Mouse (Mus musculus) cerebellum, adult 11 months (tissue): ENCODE measurements around the gene Zbtb20.

Experiments used
- DNase-seq: peaks from one replicate; pipeline ENCODE4 v3.0.0; 2022

Gene Zbtb20

GRCm38 (mm10) chr16:43497093-43497492 lies 621.4 kb downstream of the Zbtb20 start:
- no peak for DNase-seq

- DNase-seq: peak; percentile 38
Measured at GRCm38 (mm10) chr16:43500132-43500853, 624.6 kb downstream of the Zbtb20 start.

DNA sequence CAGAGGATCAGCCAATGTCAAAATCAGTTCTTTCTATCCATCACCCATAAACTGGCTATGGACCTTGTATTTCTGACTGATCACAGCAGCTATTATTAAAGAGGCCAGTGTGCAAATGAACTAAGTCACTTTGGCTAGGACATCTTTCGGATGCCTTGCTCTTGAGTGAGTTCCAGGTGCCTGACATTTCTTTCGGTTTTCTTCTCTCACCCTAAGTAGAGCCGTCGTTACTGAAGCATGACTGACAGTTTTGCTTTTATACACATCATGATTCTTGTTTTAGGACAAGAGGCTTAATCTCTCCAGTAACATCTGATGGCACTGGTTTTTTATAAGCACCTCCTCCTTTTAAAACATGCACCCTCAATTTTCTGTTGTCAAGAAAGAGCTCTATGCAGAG lies 625.6 kb downstream of the Zbtb20 start:
- DNase-seq: no peak

- DNase-seq: peak; percentile 32
Measured at GRCm38 (mm10) chr16:43502339-43503009, 626.8 kb downstream of the Zbtb20 start.

DNA sequence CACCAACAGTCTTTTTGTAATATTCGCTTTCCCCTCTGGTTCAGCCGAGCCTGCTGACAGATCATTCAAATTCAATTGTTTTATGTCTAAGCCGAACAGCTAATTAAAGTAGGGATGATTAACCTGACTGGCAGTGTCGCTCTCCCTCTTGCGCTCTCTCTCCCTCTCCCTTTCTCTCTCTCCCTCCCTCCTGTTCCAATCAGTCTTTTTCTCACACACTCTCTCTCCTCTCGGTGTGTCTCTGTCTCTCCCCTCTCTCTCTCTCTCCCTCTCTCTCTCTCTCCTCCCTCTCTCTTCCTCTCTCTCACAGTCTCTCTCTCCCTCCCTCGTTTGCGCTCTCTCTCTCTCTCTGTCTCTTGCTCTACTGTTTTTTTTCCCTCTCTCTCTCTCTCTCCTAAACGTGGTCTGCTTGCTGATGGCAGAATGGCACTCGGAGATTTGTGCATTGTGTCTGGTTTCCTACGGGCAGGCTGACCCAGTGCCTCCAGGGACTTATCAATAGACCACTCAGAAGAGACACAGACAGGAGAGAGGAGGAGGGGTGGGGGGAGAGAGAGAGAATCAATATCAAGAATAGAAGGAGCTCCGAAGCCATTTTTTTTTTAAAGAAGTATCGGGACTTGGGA lies 627.4 kb downstream of the Zbtb20 start:
- DNase-seq: peak; percentile 35

GRCm38 (mm10) chr16:43503636-43504010 lies 627.9 kb downstream of the Zbtb20 start:
- DNase-seq: peak; percentile 36

DNA sequence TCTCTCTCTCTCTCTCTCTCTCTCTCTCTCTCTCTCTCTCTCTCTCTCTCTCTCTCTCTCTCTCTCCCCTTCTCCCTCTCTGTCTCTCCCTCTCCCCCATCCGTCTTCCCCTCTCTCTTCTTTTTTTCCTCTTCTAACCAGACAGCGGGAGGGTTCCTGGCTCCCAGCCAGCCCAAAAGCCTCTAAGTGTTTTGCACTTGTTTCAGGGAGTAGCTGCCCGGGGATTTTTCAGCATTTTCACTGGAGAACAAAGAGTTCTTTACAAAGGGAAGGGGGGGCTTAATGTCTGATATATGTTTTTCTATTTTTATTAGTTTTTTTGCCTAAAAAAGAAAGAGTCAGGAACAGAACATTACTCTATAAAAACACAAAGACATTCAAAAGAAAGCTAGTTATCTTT lies 628.5 kb downstream of the Zbtb20 start:
- DNase-seq: peak; percentile 73

DNA sequence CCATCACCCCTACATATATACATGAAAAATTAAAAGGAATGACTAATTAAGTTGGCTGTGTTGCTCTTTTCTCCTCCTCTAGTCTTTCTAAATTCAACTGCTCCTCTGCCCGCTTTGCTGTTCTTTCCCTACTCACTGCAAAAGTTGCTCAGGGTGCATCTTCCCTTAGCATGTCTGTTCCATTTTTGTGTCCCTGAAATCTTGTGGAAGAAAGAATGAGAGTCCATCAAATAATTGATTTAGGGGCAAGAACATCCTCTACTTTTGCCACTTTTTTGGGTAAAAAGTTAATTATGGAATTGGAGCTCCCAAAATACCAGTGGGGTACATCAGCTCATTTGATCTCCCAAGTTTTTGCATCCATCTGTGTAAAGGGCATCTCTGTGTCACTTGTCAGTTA lies 628.9 kb downstream of the Zbtb20 start:
- no peak for DNase-seq

GRCm38 (mm10) chr16:43505314-43505950 lies 629.8 kb downstream of the Zbtb20 start:
- DNase-seq: no peak

DNA sequence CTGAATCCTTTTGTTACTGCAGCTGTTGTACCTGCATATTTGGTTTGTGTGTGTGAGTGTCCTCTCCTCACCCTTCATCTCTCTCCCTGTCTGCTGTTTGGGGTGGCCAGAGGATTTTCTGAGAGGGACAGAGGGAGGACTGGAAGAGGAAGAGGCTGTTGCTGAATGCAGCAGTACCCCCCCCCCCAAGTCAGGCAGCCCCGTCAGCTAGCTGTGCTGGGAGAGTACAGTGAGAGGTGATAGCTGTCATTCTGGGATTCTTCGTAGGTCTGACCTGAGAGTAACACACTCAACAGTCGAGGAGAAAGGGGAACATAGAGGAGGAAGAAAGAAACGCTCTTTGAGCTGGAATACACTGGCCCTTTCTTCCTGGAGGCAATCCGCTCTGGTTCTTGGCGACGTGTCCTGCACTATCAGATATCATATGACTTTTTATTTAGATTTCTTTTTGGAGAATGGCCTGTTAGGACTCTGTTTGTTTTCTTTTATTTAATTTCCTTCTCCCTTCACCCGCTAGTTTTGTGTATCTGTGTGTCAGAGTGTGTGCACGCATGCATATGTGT lies 630.6 kb downstream of the Zbtb20 start:
- no peak for DNase-seq

DNA sequence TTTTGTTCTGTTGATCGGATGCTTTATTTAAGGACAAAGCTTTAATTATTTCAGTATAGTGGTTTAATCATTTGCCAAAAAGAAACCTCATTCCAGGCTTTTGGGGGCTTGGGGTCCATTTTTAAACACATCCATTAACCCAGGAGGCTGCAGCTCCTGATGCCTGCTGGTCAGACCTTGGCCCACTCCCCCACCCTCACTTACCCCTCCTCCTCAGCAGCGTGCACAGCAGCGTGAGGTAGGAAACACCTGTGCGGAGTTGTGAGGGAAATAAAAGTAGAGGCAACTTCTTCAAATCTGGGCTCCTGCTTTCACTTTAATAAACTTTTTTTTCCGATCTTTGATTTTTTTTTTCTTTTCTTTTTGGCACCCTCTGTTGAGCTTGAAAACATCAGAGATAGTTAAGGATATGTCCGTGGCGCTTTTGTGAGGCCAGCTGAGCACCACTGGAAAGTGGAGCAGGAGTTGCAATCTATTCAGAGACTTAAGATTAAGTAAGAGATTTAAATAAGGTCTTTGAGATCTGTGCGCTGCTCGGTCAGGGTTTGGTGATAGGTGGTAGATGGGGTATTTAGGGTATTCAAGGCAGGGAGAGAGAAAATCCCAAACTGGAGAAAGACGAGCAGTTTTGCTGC lies 631.2 kb downstream of the Zbtb20 start:
- DNase-seq: no peak

GRCm38 (mm10) chr16:43508166-43508998 lies 632.7 kb downstream of the Zbtb20 start:
- DNase-seq: no peak

- no peak for DNase-seq
Measured at GRCm38 (mm10) chr16:43510516-43510915, 634.8 kb downstream of the Zbtb20 start.

DNA sequence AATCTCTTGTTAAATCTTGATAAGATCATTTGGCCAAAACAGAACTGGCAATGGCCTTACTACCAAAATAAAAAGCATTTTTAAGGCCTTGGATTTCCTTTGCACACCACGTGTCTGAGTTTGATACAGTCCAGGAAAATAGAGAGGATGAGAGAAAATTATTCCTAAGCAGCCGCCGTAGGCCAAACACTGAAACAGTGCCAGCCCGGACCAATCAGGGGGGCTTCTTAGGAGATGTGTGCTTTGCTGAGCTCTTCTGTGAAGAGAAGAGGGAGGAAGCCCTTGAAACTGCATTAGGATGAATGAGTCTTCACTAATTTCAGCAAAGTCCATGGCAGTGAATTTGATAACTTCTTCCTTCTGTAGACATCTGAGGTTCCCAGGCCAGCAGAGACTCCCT lies 635.9 kb downstream of the Zbtb20 start:
- no peak for DNase-seq

- DNase-seq: no peak
Measured at GRCm38 (mm10) chr16:43513933-43514332, 638.3 kb downstream of the Zbtb20 start.

DNA sequence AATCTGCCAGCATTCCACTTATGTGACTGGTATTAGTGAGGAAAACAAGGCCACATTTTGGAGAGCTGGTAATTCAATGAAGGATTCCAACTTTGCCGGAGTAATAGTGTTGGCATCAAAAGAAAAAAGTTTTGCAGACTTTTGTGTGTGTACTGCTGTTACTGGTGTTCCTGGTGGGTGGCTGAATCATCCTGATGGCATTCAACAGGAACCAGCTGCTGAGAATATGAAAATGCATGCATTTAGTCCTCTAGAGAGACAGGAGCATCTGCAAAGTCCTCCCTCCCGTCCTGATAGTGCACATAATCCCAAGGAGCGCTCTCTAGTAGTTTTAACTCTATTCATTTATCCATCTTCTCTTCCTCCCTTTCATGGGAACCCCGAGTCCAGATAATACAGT lies 639.9 kb downstream of the Zbtb20 start:
- no peak for DNase-seq

- DNase-seq: no peak
Measured at GRCm38 (mm10) chr16:43520274-43520673, 644.6 kb downstream of the Zbtb20 start.

GRCm38 (mm10) chr16:43522482-43522881 lies 646.8 kb downstream of the Zbtb20 start:
- DNase-seq: no peak

- no peak for DNase-seq
Measured at GRCm38 (mm10) chr16:43524179-43524578, 648.5 kb downstream of the Zbtb20 start.

GRCm38 (mm10) chr16:43525624-43526023 lies 649.9 kb downstream of the Zbtb20 start:
- no peak for DNase-seq

GRCm38 (mm10) chr16:43528300-43528699 lies 652.6 kb downstream of the Zbtb20 start:
- DNase-seq: no peak

DNA sequence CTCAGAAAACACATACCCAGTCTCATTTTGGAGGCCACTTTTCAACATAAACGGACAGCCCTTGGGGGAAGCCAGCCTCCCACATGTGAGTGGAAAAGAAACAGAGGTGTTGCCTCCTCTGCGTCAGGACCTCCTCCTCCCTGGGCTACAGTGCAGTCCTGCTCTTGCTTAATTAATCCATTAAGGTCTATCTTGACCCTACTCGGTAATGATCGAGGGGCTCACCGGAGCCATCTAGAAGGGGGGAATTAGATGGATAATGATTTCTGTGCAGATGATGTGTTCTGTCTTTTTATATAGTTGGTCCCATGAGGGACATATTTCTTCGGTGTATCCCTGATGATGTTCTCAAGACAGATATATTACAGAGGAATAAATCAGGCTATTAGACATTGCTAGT lies 655.6 kb downstream of the Zbtb20 start:
- no peak for DNase-seq
